Mouse (Mus musculus) neural tube, embryonic 15.5 days (tissue): ENCODE results near the gene Gm45716. TPM values are rescaled to one million over a fixed set of nuclear protein-coding genes. Genes with fewer than 3 reads are reported as not detected.

ENCODE experiments used
- ATAC-seq: fragments of 200-750 bp; cut with Nextera tagmentation; 2 replicates; pipeline ENCODE4 v1.8.0; 2017; ENCODE audit warnings: mild to moderate bottlenecking, moderate TSS enrichment, moderate library complexity; ENCODE audit not compliant: low FRiP score
- H3K27ac ChIP-seq: fragments of 300-500 bp; sonication (generic); replicated peaks from 2 replicates; pipeline ENCODE4 v1.5.1; 2015; ENCODE audit warnings: mild to moderate bottlenecking, inconsistent platforms
- H3K27me3 ChIP-seq: fragments of 300-500 bp; sonication (generic); replicated peaks from 2 replicates; pipeline ENCODE4 v1.6.1; 2015; ENCODE audit warnings: inconsistent platforms
- H3K36me3 ChIP-seq: fragments of 300-500 bp; sonication (generic); 2 replicates; pipeline ENCODE4 v1.6.1; 2015; ENCODE audit warnings: inconsistent platforms
- H3K4me1 ChIP-seq: fragments of 300-500 bp; sonication (generic); 2 replicates; pipeline ENCODE4 v1.6.1; 2015; ENCODE audit warnings: inconsistent platforms
- H3K4me2 ChIP-seq: fragments of 300-500 bp; sonication (generic); 2 replicates; pipeline ENCODE4 v1.6.1; 2015; ENCODE audit warnings: inconsistent platforms, mild to moderate bottlenecking, moderate library complexity
- H3K4me3 ChIP-seq: fragments of 300-500 bp; sonication (generic); replicated peaks from 2 replicates; pipeline ENCODE4 v1.5.1; 2015; ENCODE audit warnings: mild to moderate bottlenecking, inconsistent platforms
- H3K9ac ChIP-seq: fragments of 300-500 bp; sonication (generic); replicated peaks from 2 replicates; pipeline ENCODE4 v1.6.1; 2015; ENCODE audit warnings: mild to moderate bottlenecking, inconsistent platforms
- H3K9me3 ChIP-seq: fragments of 300-500 bp; sonication (generic); replicated peaks from 2 replicates; pipeline ENCODE4 v1.6.1; 2016; ENCODE audit warnings: inconsistent platforms
- WGBS: fragments of 180-500 bp; shearing (Covaris S2); methylation state at CpG from one replicate; pipeline ENCODE4 v1.1.7; 2015; ENCODE audit warnings: mixed read lengths; 5-methylcytosine and 5-hydroxymethylcytosine counted together
- polyA plus RNA-seq: library from polyadenylated mRNA; unstranded; fragments of >200 nt; fragmentation: Nextera tagmentation; extraction: Ambion mirVana; gene quantifications from 2 replicates; pipeline ENCODE4 v1.2.1, GENCODE M21; 2015

The Gm45716 gene
- polyA plus RNA-seq, 1 experiment from 2014 or later: 19.2 TPM

DNA sequence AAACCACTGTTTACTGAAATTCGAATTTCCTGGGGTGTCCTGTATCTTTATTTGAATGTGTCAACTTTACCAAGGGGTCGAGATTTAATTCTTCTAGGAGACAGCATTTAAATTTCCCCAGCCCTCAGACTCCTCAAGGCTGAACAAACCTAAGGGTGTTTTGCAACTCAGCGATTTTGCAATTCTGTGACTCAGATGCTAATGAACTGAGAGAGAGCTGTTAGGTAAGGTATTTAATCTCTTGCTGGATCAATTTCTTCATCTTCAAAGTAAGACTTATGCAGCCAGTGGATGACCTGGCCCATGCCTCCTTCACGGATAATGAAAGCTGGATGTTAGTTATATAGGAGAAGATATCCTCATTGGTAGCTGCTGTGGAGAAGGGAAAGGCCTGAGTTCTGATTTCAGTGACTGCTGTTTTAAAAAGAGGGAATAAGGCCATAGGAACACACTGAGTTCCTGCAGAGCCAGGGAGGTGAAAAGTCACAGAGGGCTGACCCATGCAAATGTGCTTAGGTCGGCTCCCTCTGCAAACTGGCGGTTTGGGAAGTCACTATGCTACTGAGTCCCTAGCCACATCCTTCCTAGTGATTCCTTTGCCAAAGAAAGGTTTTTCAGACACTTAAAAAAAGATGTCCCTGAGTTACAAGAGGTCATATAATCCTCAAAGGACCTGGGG lies 53.3 kb downstream of the Gm45716 start:
- Histone ChIP-seq H3K27me3 (0 out of 2 replicates have a peak, but pooled peaks cover 3% of the 10 kb centered on the region), H3K4me3 (no peak overlapping the region), H3K36me3 (no peaks in the 10 kb centered on the region), H3K9ac (no peak overlapping the region), H3K4me2 (no peak overlapping the region), H3K4me1 (no peaks in the 10 kb centered on the region), H3K27ac (no peak overlapping the region), H3K9me3 (no peaks in the 10 kb centered on the region)
- ATAC-seq: no peak
- 28% methylated on average over 6 of the region's 6 CpGs for WGBS

DNA sequence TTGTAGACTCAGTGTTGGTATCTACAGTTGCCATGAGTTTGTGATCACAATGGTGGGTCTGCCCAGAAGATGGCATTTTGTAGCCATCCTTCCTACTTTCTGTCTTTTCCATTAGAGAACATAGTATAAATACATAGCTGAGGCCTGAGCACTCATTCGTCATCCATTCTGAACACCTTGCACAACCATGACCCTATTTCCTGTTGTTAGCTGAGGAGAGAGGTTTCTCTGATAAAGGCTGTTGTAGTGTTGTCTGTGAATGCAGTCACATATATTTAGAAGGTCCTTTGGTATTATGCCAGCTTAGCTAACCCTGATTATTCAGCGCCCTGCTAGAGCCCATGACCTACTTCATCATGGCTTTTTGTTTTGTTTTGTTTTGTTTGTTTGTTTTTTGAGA lies 54.4 kb downstream of the Gm45716 start:
- no peak for ATAC-seq
- H3K4me1 ChIP-seq: no peaks in the 10 kb centered on the region
- no peak overlapping the region for H3K9ac ChIP-seq
- no peaks in the 10 kb centered on the region for H3K9me3 ChIP-seq
- WGBS: 89% methylated on average over 2 of the region's 2 CpGs
- no peak overlapping the region for H3K4me3 ChIP-seq
- H3K36me3 ChIP-seq: no peaks in the 10 kb centered on the region
- no peak overlapping the region for H3K27ac ChIP-seq
- H3K27me3 ChIP-seq: 0 out of 2 replicates have a peak, but pooled peaks cover 3% of the 10 kb centered on the region
- H3K4me2 ChIP-seq: no peak overlapping the region

DNA sequence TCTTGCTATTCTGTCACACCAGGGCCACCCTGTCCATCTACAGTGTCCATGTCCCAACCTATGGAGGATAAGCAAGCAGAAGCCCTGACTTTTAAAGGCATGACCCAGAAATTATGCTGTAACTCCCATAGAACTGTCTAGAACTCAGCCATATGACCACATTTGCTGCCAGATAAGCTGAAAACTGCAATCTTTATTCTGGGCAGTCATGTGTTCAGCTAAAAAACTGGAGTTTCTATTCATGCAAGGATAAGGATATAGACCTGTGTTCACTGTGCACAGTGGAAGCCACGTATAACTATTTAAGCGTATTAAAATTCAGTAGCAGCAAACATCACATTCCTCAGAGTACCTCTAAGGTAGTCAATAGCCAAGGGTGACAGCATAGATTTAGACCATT lies 55.8 kb downstream of the Gm45716 start:
- 99% methylated on average over 2 of the region's 2 CpGs for WGBS
- peaks cover 1% of the 10 kb centered on the region for H3K4me1 ChIP-seq
- H3K9me3 ChIP-seq: no peaks in the 10 kb centered on the region
- no peak overlapping the region for H3K9ac ChIP-seq
- no peaks in the 10 kb centered on the region for H3K36me3 ChIP-seq
- no peak for ATAC-seq
- H3K27ac ChIP-seq: no peak overlapping the region
- no peak overlapping the region for H3K4me2 ChIP-seq
- H3K4me3 ChIP-seq: no peak overlapping the region
- H3K27me3 ChIP-seq: 0 out of 2 replicates have a peak, but pooled peaks cover 3% of the 10 kb centered on the region

DNA sequence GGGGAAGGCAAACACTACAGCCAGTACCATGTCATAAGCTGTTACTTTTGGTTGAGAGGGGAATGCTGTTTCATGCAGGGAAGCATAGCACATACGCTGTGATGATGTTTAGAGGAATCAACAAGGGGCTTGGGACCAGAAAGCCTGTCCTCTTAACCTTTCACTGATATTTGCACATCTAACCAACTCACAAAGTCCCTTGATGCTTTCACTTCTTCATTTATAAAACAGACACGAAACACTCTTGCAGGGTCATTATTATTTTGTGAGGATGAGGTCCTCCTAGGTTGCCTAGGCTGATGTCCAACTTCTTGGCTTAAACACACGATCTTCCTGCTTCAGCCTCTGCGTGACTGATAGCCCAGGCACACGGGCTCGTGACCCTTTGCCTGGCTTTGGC lies 58.1 kb downstream of the Gm45716 start:
- H3K9me3 ChIP-seq: no peaks in the 10 kb centered on the region
- 86% methylated on average over 6 of the region's 6 CpGs for WGBS

DNA sequence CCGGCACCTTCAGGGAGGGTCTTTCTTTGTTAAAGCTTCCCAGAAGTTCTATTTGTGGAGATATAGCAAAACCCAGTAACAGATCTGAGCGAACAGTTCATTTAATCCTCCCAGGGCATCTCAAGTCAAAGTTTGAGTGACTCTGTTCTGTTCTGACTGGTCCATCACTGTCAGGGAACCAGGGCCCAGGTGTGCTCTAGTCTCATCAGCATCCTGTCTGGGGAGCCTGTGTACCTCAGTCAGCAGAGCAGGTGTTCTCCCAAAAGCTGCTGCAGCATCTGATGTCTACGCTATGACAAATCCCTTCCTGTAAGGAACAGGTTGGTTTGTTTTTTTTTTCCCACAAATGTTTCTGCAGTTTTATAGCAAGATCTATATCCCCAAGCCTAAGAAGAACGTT lies 59.2 kb downstream of the Gm45716 start:
- WGBS: 89% methylated on average over 4 of the region's 4 CpGs

More for the DNA sequence above, 58.1 kb downstream of the Gm45716 start:
- no peaks in the 10 kb centered on the region for H3K36me3 ChIP-seq
- H3K4me1 ChIP-seq: peaks cover 12% of the 10 kb centered on the region
- H3K4me2 ChIP-seq: no peak overlapping the region
- no peak overlapping the region for H3K27ac ChIP-seq
- ATAC-seq: no peak
- H3K27me3 ChIP-seq: 0 out of 2 replicates have a peak, but pooled peaks cover 3% of the 10 kb centered on the region
- H3K4me3 ChIP-seq: no peak overlapping the region
- no peak overlapping the region for H3K9ac ChIP-seq

DNA sequence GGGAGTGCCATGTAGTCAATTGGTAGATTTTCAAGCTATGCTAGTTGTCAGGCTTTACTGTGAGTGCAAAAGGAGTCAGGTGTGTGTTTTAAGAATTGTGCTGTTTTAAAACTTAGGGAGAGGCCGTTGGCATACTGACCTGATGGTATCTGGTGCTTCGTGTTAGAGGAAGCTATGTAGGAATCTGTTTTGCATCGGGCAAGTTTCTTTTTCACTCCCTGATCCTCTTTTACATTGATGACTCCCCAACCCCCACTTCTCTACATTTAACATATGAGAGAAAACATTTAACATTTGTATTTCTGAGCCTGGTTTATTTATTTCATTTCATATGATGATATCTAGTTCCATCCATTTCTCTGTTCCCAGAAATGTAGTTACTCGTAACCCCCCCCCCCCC lies 60.3 kb downstream of the Gm45716 start:
- H3K4me3 ChIP-seq: no peak overlapping the region
- no peaks in the 10 kb centered on the region for H3K36me3 ChIP-seq
- no peaks in the 10 kb centered on the region for H3K9me3 ChIP-seq
- no peak overlapping the region for H3K27ac ChIP-seq
- 64% methylated on average over 4 of the region's 4 CpGs for WGBS
- H3K4me1 ChIP-seq: peaks cover 30% of the 10 kb centered on the region
- no peak overlapping the region for H3K4me2 ChIP-seq
- ATAC-seq: no peak
- 0 out of 2 replicates have a peak, but pooled peaks cover 3% of the 10 kb centered on the region for H3K27me3 ChIP-seq
- no peak overlapping the region for H3K9ac ChIP-seq

More for the DNA sequence above, 59.2 kb downstream of the Gm45716 start:
- ATAC-seq: no peak
- Histone ChIP-seq H3K4me2 (no peak overlapping the region), H3K9me3 (no peaks in the 10 kb centered on the region), H3K4me3 (no peak overlapping the region), H3K27me3 (0 out of 2 replicates have a peak, but pooled peaks cover 3% of the 10 kb centered on the region), H3K4me1 (peaks cover 18% of the 10 kb centered on the region), H3K27ac (no peak overlapping the region), H3K9ac (no peak overlapping the region), H3K36me3 (no peaks in the 10 kb centered on the region)

DNA sequence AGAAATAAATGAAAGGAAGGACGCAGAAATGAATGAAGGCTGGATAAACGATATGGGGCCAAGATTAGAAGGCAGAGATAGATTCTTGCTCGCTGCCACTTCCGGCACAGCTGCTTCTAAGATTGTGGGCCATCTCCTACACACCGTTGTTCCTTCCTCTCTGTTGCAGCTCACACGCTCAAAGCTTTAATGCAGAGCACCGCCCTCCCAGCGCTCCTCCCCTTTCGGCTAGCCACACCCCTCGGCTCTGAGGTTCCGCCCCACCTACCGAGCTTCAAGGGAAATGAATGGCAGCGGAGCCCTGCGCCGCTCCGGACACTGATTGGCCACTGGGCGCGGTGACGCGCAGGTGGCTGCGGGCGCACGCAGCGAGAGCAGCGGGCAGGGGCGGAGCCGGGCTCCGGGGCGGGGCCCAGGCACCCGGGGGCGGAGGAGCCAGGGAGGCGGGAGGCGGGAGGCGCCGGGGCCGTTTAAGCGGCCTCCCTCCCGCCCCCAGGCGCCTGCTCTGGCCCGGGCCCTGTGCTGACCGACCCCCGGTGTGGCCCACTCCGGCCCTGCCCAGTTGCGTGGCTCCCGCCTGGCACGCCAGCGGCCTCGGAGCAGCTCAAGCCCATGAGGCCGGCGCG lies 61.7 kb downstream of the Gm45716 start, which contains the start of gene Mmd:
Mmd (plus strand) TSS at position 432 of the 626 bp plus-strand sequence.
- Histone ChIP-seq H3K36me3 (no peaks in the 10 kb centered on the region), H3K9ac (peak within 1 kb of the TSS; percentile 96), H3K27ac (peak within 1 kb of the TSS; percentile 95), H3K4me1 (peaks cover 34% of the 10 kb centered on the region), H3K27me3 (0 out of 2 replicates have a peak, but pooled peaks cover 3% of the 10 kb centered on the region), H3K4me2 (peak within 1 kb of the TSS; percentile 79), H3K4me3 (peak within 1 kb of the TSS; percentile 85), H3K9me3 (no peaks in the 10 kb centered on the region)
- WGBS: under 1% methylated on average over 47 of the region's 51 CpGs
- peak; percentile 98 for ATAC-seq

DNA sequence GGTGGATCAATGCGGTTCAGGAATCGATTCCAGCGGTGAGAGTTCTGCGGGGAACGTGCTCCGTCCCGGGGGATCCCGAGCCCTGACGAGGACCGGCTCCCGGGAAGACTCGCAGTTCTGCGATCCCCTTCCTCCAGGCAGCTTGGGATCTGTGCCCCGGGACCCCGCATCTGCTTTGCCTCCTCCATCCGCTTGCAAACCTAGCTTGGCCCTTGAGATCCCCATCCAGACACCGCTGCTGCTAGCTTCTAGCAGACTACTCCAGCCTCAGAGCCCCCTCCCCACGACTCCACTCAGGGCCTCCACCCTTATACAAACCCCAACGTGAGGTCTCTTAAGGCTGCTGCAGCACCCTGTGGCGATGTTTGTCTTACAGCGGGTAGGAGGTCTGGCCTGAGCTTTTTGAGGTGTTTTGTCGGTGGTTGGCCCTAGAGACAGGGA lies 62.2 kb downstream of the Gm45716 start:
- Histone ChIP-seq H3K27ac (peak overlapping the region; percentile 95), H3K4me2 (peak overlapping the region; percentile 79), H3K4me1 (peaks cover 34% of the 10 kb centered on the region), H3K27me3 (0 out of 2 replicates have a peak, but pooled peaks cover 3% of the 10 kb centered on the region), H3K9me3 (no peaks in the 10 kb centered on the region), H3K36me3 (no peaks in the 10 kb centered on the region), H3K9ac (peak overlapping the region; percentile 96), H3K4me3 (peak overlapping the region; percentile 85)
- WGBS: under 1% methylated on average over 22 of the region's 22 CpGs
- peak; percentile 56 for ATAC-seq

DNA sequence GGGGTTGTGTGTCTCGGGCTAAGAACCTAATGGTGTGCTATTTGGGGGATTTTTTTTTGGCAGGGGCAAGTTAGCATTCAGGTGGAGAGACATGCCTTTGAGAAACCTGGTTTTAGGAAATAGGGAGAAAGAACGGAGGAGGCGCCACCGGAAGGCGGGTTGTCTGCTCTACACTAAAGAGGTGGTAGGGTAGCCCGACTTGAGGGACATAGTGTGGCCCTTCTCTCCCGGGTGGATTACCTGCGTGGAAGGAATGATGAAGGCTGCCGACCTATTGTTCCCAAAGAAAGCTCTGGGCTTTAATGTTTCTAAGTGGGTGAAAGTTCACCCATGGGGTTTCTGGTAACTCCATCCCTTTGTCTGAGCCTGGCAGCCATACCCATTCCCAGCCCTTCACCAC lies 62.7 kb downstream of the Gm45716 start:
- Histone ChIP-seq H3K4me2 (peak overlapping the region; percentile 79), H3K4me3 (peak overlapping the region; percentile 85), H3K9ac (peak overlapping the region; percentile 96), H3K4me1 (peaks cover 34% of the 10 kb centered on the region), H3K27me3 (0 out of 2 replicates have a peak, but pooled peaks cover 3% of the 10 kb centered on the region), H3K27ac (peak overlapping the region; percentile 95), H3K36me3 (no peaks in the 10 kb centered on the region), H3K9me3 (no peaks in the 10 kb centered on the region)
- ATAC-seq: no peak
- WGBS: 2% methylated on average over 9 of the region's 9 CpGs

DNA sequence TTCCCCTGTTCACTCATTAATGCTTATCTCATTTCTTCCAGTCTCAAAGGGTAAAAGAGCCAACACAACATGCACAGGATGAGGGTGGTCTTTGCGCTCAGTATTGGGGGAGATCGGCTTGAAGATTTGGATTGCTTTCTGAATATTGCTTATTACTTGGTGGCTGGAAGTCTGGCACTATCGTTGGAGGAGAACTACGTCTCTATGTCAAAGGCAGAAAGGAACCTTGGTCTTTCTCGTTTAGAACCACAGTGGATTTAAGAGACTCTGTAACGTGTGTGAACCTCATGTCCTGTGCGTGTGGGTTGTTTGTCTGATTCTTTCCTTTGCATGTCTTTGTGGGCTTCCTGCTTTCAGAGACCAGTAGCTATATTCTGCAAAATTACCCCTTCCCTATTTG lies 63.2 kb downstream of the Gm45716 start:
- H3K9me3 ChIP-seq: no peaks in the 10 kb centered on the region
- H3K27ac ChIP-seq: no peak overlapping the region; the same call in none of the 2 replicates
- H3K4me1 ChIP-seq: peaks cover 37% of the 10 kb centered on the region
- 0 out of 2 replicates have a peak, but pooled peaks cover under 1% of the 10 kb centered on the region for H3K27me3 ChIP-seq
- peak overlapping the region; percentile 79 for H3K4me2 ChIP-seq
- no peaks in the 10 kb centered on the region for H3K36me3 ChIP-seq
- WGBS: 51% methylated on average over 7 of the region's 7 CpGs
- H3K4me3 ChIP-seq: peak overlapping the region; percentile 85
- ATAC-seq: no peak
- H3K9ac ChIP-seq: peak overlapping the region; percentile 96

DNA sequence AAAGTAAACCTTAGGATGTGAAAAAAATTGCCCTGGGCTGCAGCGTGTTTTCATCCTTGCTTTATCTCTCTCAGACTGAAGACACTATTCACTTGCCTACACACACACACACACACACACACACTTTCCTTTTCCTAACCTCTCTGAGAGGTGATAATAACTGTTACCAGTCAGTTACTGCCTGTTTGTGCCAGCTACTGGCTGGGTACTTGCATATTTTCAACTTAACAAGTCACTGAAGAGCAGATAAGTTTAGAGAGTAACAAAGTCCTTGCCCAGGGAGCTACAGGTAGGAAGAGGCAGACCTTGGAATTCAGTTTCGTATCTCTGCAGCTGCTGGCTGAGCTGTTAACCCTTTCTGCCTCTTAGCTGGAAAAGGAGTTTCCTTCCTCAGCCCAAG lies 64.4 kb downstream of the Gm45716 start:
- 36% methylated on average over 2 of the region's 2 CpGs for WGBS
- H3K4me2 ChIP-seq: peak overlapping the region; percentile 79

More for the DNA sequence above, 64.4 kb downstream of the Gm45716 start:
- no peaks in the 10 kb centered on the region for H3K27me3 ChIP-seq
- H3K36me3 ChIP-seq: peaks cover 4% of the 10 kb centered on the region; the same call in 1 of the 2 replicates
- no peak for ATAC-seq
- H3K4me3 ChIP-seq: 0 out of 2 replicates have a peak overlapping the region, but pooled peaks have one; percentile 2
- H3K4me1 ChIP-seq: peaks cover 43% of the 10 kb centered on the region
- H3K9me3 ChIP-seq: no peaks in the 10 kb centered on the region
- no peak overlapping the region for H3K27ac ChIP-seq
- no peak overlapping the region for H3K9ac ChIP-seq
